8 mouse cellular contexts compared by ENCODE assay signal in genomic region chr4:149966252-149966651, GRCm38 (mm10). TPM values are rescaled to one million over a fixed set of nuclear protein-coding genes. Genes with fewer than 3 reads are reported as not detected.
DNase-seq lines count a peak whose midpoint lies in the region; ATAC-seq lines count a peak whose summit lies in the region.

No protein-coding gene starts in this region.

- peak; percentile 97 for DNase-seq in heart, adult 11 months
- peak; percentile 44 for DNase-seq in 416B (ENCODE audit: low read depth)
- peak; percentile 71 to 76 for DNase-seq in cerebellum, postnatal 14 days
- peak; percentile 82 to 86 for DNase-seq in kidney, postnatal 36 days
- no peak for DNase-seq in embryo, embryonic 10.5 days (ENCODE audit: low spot score)
- DNase-seq in left cerebral cortex, postnatal 14 days (ENCODE audit: low spot score in 2 of 2), result no peak
- DNase-seq in layer of hippocampus, adult 9-11 months, result no peak

- no peak for ATAC-seq in heart, embryonic 11.5 days (replicated peaks; ENCODE audit: insufficient number of reproducible peaks, low FRiP score, low TSS enrichment)

- H3K36me3 ChIP-seq in heart, embryonic 11.5 days (ENCODE audit: control insufficient read depth, insufficient read depth, low read length), result no peaks in the 10 kb centered on the region

- H3K4me2 ChIP-seq in heart, embryonic 11.5 days, result no peak overlapping the region

- no peak overlapping the region for H3K9ac ChIP-seq in heart, embryonic 11.5 days (ENCODE audit: low read depth, low read length)

- intact Hi-C loops in left cerebral cortex, postnatal 14 days (cut with DNase I), result no loop called here

- H3K4me3 ChIP-seq in heart, embryonic 11.5 days (ENCODE audit: low read depth, low read length), result no peak overlapping the region

- no peak overlapping the region for H3K27ac ChIP-seq in heart, embryonic 11.5 days (ENCODE audit: low read depth, low read length)

- H3K9me3 ChIP-seq in heart, embryonic 11.5 days (replicated peaks; ENCODE audit: control insufficient read depth, low read length), result no peaks in the 10 kb centered on the region

- 77% methylated on average over 5 of the region's 5 CpGs for WGBS in heart, embryonic 11.5 days (ENCODE audit: insufficient replicate concordance)

- H3K27me3 ChIP-seq in heart, embryonic 11.5 days (ENCODE audit: control insufficient read depth, insufficient read depth, low read length), result 0 out of 2 replicates have a peak, but pooled peaks cover 6% of the 10 kb centered on the region

- H3K4me1 ChIP-seq in heart, embryonic 11.5 days (ENCODE audit: control insufficient read depth, insufficient read depth, low read length), result no peaks in the 10 kb centered on the region

RNA-seq across cellular contexts. Expression of gene Spsb1, which starts 11.4 kb away (rescaled TPM):
- 4.7 and 5.6 TPM in 2 replicates for polyA plus RNA-seq in heart, embryonic 11.5 days (2014; fragmentation: Nextera tagmentation; extraction: Ambion mirVana)
- 10 to 100 TPM; 17.7 to 19.6 TPM for total RNA-seq in left cerebral cortex, postnatal 14 days (2021)

RNA-seq across cellular contexts. Expression of gene H6pd, which starts 42.6 kb away (rescaled TPM):
- polyA plus RNA-seq in heart, embryonic 11.5 days (2014; fragmentation: Nextera tagmentation; extraction: Ambion mirVana), result 4.8 and 6.2 TPM in 2 replicates
- 10 to 100 TPM; 11.4 to 14.2 TPM for total RNA-seq in left cerebral cortex, postnatal 14 days (2021)

Comparison
In these comparisons a context has a peak if more than half of its experiments do, and no peak if none do; other contexts are left out.
1. DNase-seq: peak in heart, adult 11 months (single experiment), 416B (single experiment), cerebellum, postnatal 14 days (2 of 2) and kidney, postnatal 36 days (2 of 2); none in embryo, embryonic 10.5 days (single experiment), left cerebral cortex, postnatal 14 days (0 of 2) and layer of hippocampus, adult 9-11 months (single experiment).